Mouse (Mus musculus) G1E (cell line): ENCODE results near the gene Isg20.

Source experiments
- CTCF ChIP-seq: IDR thresholded peaks from 2 replicates; pipeline ENCODE4 v1.5.1; 2012; ENCODE audit warnings: low read depth, low read length, inconsistent platforms, mixed read lengths
- GATA1 ChIP-seq: IDR thresholded peaks from 2 replicates; pipeline ENCODE4 v1.6.1; 2012; ENCODE audit warnings: borderline replicate concordance, low read length, inconsistent platforms, mixed read lengths
- POLR2AphosphoS5 ChIP-seq: IDR thresholded peaks from 2 replicates; pipeline ENCODE4 v1.6.1; 2012; ENCODE audit warnings: low read depth, low read length, inconsistent platforms; ENCODE audit not compliant: insufficient replicate concordance
- TAL1 ChIP-seq: conservative IDR thresholded peaks from 2 replicates; pipeline ENCODE4 v1.6.1; 2012; ENCODE audit warnings: low read depth, low read length, inconsistent platforms, mixed read lengths

GRCm38 (mm10) chr7:78872831-78873230 is 40.4 kb upstream of the Isg20 start:
- TF ChIP-seq CTCF, result no peak
- no peak for TF ChIP-seq TAL1
- TF ChIP-seq GATA1, result no peak
- no peak for TF ChIP-seq POLR2AphosphoS5
